Mouse (Mus musculus): ENCODE data around the gene 6030498E09Rik. TPM values are rescaled to one million over a fixed set of nuclear protein-coding genes. Genes with fewer than 3 reads are reported as not detected.

Gene 6030498E09Rik
- polyA plus RNA-seq, 1 experiment from 2014 or later = 0.19 TPM

GRCm38 (mm10) chrX:38771886-38772285, 585 bp upstream of the 6030498E09Rik start:
- Histone ChIP-seq H3K36me3 (replicated peaks; ENCODE audit: insufficient read depth, low read length) (no peaks in the 10 kb centered on the region), H3K27ac (ENCODE audit: low read depth) (no peak overlapping the region), H3K4me1 (ENCODE audit: insufficient read depth) (no peaks in the 10 kb centered on the region), H3K4me3 (ENCODE audit: low read depth, low read length) (no peak overlapping the region), H3K4me2 (ENCODE audit: low read depth, low read length) (no peak overlapping the region), H3K9ac (replicated peaks) (no peak overlapping the region), H3K9me3 (ENCODE audit: low read length) (no peaks in the 10 kb centered on the region), H3K27me3 (ENCODE audit: insufficient read depth, low read length) (no peaks in the 10 kb centered on the region)
- no peak for ATAC-seq
- WGBS (ENCODE audit: insufficient replicate concordance) = 43% methylated on average over 3 of the region's 3 CpGs
- TF ChIP-seq EP300 (IDR thresholded peaks at IDR 0.05; ENCODE audit: low read depth) (no peak), CTCF (IDR thresholded peaks at IDR 0.05; ENCODE audit: low read depth) (peak; percentile 25; the same call in 1 of the 2 replicates)
- no peak for DNase-seq

DNA sequence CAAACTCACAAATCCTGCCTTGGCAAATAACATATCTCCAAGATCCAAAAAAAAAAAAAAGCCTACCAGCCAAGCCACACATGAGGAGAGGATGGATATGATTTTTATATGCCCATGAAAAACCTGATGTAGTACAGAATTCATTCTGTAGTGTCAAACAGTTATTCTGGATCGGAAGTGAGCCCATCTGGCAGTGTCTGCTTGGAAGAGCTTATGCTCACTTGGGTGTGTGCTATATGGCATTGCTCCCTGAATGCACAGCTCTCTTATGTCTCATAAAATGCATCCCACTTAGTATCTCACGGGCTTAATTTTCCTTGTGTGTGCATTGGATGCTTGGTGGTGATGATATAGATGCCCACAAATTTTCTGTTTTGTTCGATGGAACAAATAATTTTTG, 21.9 kb downstream of the 6030498E09Rik start:
- DNase-seq (no peak), ATAC-seq (no peak)
- no peak overlapping the region for H3K4me2 ChIP-seq (ENCODE audit: low read depth, low read length)
- H3K27ac ChIP-seq (ENCODE audit: low read depth) = no peak overlapping the region
- WGBS (ENCODE audit: insufficient replicate concordance) = 55% methylated on average over 3 of the region's 3 CpGs
- H3K27me3 ChIP-seq (ENCODE audit: insufficient read depth, low read length) = no peaks in the 10 kb centered on the region
- TF ChIP-seq CTCF (IDR thresholded peaks at IDR 0.05; ENCODE audit: low read depth) (no peak), EP300 (IDR thresholded peaks at IDR 0.05; ENCODE audit: low read depth) (no peak)
- no peaks in the 10 kb centered on the region for H3K9me3 ChIP-seq (ENCODE audit: low read length)
- H3K4me1 ChIP-seq (ENCODE audit: insufficient read depth) = no peaks in the 10 kb centered on the region
- no peak overlapping the region for H3K9ac ChIP-seq (replicated peaks)
- H3K36me3 ChIP-seq (replicated peaks; ENCODE audit: insufficient read depth, low read length) = no peaks in the 10 kb centered on the region
- H3K4me3 ChIP-seq (ENCODE audit: low read depth, low read length) = no peak overlapping the region

DNA sequence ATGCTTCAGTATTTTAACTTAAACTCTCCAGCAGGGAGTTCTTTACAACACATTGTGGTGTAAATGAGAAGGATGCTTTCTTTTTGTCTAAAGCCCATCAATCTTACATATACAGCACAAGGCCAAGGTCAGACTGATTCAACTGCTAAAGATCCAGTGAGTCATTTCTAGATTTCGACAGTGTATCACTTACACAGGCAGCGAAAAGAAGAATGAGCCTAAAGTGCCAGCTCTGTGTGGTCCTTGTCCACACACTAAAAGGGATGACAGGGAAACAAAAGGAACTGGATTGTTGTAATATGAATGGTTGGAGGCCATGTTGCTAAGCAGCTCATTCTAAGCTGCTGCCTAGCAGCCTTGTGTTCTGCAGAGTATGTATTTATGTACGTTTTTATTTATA, 41.5 kb downstream of the 6030498E09Rik start:
- no peak for TF ChIP-seq EP300 (IDR thresholded peaks at IDR 0.05; ENCODE audit: low read depth)
- TF ChIP-seq CTCF (IDR thresholded peaks at IDR 0.05; ENCODE audit: low read depth) = no peak
- no peak overlapping the region for H3K4me3 ChIP-seq (ENCODE audit: low read depth, low read length)
- WGBS (ENCODE audit: insufficient replicate concordance) = 70% methylated on average over 3 of the region's 3 CpGs
- DNase-seq (no peak), ATAC-seq (no peak)
- no peaks in the 10 kb centered on the region for H3K4me1 ChIP-seq (ENCODE audit: insufficient read depth)
- H3K27ac ChIP-seq (ENCODE audit: low read depth) = no peak overlapping the region
- H3K9me3 ChIP-seq (ENCODE audit: low read length) = no peaks in the 10 kb centered on the region
- no peak overlapping the region for H3K9ac ChIP-seq (replicated peaks)
- no peak overlapping the region for H3K4me2 ChIP-seq (ENCODE audit: low read depth, low read length)
- H3K36me3 ChIP-seq (replicated peaks; ENCODE audit: insufficient read depth, low read length) = no peaks in the 10 kb centered on the region
- H3K27me3 ChIP-seq (ENCODE audit: insufficient read depth, low read length) = no peaks in the 10 kb centered on the region

GRCm38 (mm10) chrX:38816841-38817240, 44.4 kb downstream of the 6030498E09Rik start:
- Histone ChIP-seq H3K27me3 (ENCODE audit: insufficient read depth, low read length) (no peaks in the 10 kb centered on the region), H3K4me1 (ENCODE audit: insufficient read depth) (no peaks in the 10 kb centered on the region), H3K4me2 (ENCODE audit: low read depth, low read length) (no peak overlapping the region), H3K27ac (ENCODE audit: low read depth) (no peak overlapping the region), H3K36me3 (replicated peaks; ENCODE audit: insufficient read depth, low read length) (no peaks in the 10 kb centered on the region), H3K9ac (replicated peaks) (no peak overlapping the region), H3K9me3 (ENCODE audit: low read length) (no peaks in the 10 kb centered on the region), H3K4me3 (ENCODE audit: low read depth, low read length) (no peak overlapping the region)
- DNase-seq (no peak), ATAC-seq (no peak)
- TF ChIP-seq EP300 (IDR thresholded peaks at IDR 0.05; ENCODE audit: low read depth) (no peak), CTCF (IDR thresholded peaks at IDR 0.05; ENCODE audit: low read depth) (no peak)
- 70% methylated on average over 3 of the region's 3 CpGs for WGBS (ENCODE audit: insufficient replicate concordance)

DNA sequence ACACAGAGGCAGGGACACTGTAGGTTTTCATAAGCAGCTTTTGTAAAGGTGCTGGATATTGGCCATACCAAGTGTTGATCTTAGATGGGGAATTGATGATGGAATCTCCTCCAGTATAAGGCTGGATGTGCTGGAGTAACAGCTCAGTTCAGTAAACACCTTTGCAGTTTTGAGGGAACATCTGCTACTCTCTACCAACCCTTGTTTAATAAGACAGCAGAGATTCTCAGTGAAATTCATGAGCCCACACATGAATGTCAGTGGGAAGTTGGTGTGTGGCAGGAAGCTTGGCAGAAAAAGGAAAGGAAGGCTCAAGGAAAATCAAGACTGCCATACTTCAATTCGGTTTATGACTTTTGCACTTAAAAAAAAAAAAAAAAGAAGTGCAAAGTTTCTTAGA, 186.1 kb downstream of the 6030498E09Rik start:
- WGBS (ENCODE audit: insufficient replicate concordance) = 56% methylated on average over 1 of the region's 1 CpGs
- Histone ChIP-seq H3K36me3 (replicated peaks; ENCODE audit: insufficient read depth, low read length) (no peaks in the 10 kb centered on the region), H3K27ac (ENCODE audit: low read depth) (no peak overlapping the region), H3K27me3 (ENCODE audit: insufficient read depth, low read length) (no peaks in the 10 kb centered on the region), H3K4me1 (ENCODE audit: insufficient read depth) (no peaks in the 10 kb centered on the region), H3K9me3 (ENCODE audit: low read length) (no peaks in the 10 kb centered on the region), H3K4me2 (ENCODE audit: low read depth, low read length) (no peak overlapping the region), H3K4me3 (ENCODE audit: low read depth, low read length) (no peak overlapping the region), H3K9ac (replicated peaks) (no peak overlapping the region)
- DNase-seq (no peak), ATAC-seq (no peak)
- no peak for TF ChIP-seq CTCF (IDR thresholded peaks at IDR 0.05; ENCODE audit: low read depth)
- TF ChIP-seq EP300 (IDR thresholded peaks at IDR 0.05; ENCODE audit: low read depth) = no peak

GRCm38 (mm10) chrX:38996265-38996664, 223.8 kb downstream of the 6030498E09Rik start:
- Histone ChIP-seq H3K27ac (ENCODE audit: low read depth) (no peak overlapping the region), H3K27me3 (ENCODE audit: insufficient read depth, low read length) (no peaks in the 10 kb centered on the region), H3K4me3 (ENCODE audit: low read depth, low read length) (no peak overlapping the region), H3K4me1 (ENCODE audit: insufficient read depth) (no peaks in the 10 kb centered on the region), H3K9me3 (ENCODE audit: low read length) (no peaks in the 10 kb centered on the region), H3K9ac (replicated peaks) (no peak overlapping the region), H3K4me2 (ENCODE audit: low read depth, low read length) (no peak overlapping the region), H3K36me3 (replicated peaks; ENCODE audit: insufficient read depth, low read length) (no peaks in the 10 kb centered on the region)
- no peak for TF ChIP-seq CTCF (IDR thresholded peaks at IDR 0.05; ENCODE audit: low read depth)
- TF ChIP-seq EP300 (IDR thresholded peaks at IDR 0.05; ENCODE audit: low read depth) = no peak
- WGBS (ENCODE audit: insufficient replicate concordance) = 77% methylated on average over 5 of the region's 5 CpGs
- no peak for DNase-seq
- no peak for ATAC-seq

Small RNA genes within 50 kb of the gene (microRNA-seq; reads per million reads assigned to microRNA genes)
- gene Gm25642 = not detected

Other genes with a start within 250 kb of the 6030498E09Rik start
- gene Cul4b, start 196.5 kb upstream of the 6030498E09Rik start, polyA plus RNA-seq (2015; fragmentation: Nextera tagmentation; extraction: Ambion mirVana) = 6.3 and 7.2 TPM in 2 replicates
- gene Mcts1, start 172.1 kb upstream of the 6030498E09Rik start, polyA plus RNA-seq (2015; fragmentation: Nextera tagmentation; extraction: Ambion mirVana) = 49.6 and 50.5 TPM in 2 replicates
- gene C1galt1c1, start 137.6 kb upstream of the 6030498E09Rik start, polyA plus RNA-seq (2015; fragmentation: Nextera tagmentation; extraction: Ambion mirVana) = 14.2 and 14.8 TPM in 2 replicates

All from liver, postnatal 0 days (tissue).